Mouse (Mus musculus): Measurements from ENCODE around the gene Slc13a3. TPM values are rescaled to one million over a fixed set of nuclear protein-coding genes. Genes with fewer than 3 reads are reported as not detected.

Slc13a3 gene
- total RNA-seq, 2 experiments from 2014 or later = 0.37 to 0.42 TPM

DNA sequence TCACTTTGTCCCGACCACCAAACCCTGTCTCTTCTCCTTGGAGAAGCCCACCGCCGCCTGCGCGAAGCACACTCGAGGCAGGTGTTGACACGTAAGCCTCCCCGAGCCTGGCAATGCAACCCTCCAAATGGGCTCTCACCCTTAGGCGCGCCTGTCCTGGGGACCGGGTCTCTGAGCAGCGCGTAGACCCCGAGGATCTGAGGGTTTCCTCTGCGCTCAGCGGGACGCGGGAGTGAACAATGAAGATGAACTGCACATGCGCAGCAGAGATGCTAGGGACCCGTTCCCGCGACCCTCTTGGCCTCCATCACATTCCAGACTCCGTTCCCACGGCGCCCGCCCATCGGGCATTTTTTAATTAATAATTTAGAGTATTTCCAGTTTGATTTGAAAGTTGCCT, 104.5 kb downstream of the Slc13a3 start, which contains the start of gene Zfp663:
Zfp663 (minus strand) TSS at position 234 of the 400 bp plus-strand sequence.
- no peak for ATAC-seq (ENCODE audit: poor library complexity, severe bottlenecking)

DNA sequence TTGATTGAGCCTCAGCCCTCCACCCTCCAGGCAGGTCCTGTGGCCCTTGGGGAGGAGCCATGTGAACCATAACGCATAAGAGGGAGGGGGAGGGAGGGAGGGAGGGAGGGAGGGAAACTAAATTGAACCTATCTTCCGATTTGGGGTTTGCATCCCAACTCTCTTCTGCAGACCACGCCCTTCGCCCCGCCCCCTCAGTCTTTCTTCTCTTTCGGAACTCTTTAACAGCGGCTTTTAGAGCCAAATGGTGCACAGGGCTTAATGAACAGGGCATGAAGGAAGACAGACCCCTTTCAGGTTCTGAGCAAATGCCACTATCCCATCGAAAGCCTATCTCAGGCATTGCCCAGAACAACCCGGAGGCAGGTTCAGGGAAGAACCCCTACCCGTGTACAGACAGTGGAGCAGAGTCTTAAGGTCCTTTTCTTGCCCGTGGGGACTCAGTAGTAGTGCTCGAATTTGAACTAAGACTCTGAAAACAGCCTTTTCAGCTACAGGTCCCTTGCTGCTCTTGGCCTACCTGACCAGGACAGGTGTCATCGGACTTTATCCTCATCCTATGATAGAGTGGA, 105.1 kb downstream of the Slc13a3 start:
- ATAC-seq (ENCODE audit: poor library complexity, severe bottlenecking) = no peak

DNA sequence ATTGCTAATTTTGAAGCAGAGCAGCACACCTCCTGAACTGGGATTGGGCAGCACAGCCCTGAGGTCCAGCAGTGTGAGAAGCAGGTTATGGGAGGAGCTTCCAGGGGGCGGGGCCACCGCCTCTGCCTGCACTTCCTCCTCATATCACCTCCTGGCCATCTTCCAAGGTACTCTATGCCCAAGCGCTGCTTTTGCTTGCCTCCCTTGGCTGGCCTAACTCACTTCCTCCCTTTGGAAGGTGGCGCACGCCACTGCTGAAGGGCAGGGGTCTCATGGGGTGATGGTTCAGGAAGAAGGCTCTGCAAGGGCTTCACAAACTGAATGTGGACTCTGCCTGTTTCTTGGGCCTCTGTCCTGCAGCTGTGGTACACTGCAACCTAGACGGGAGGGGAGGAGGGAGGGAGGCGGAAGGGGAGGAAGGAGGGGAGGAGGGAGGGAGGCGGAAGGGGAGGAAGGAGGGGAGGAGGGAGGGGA, 105.9 kb downstream of the Slc13a3 start:
- ATAC-seq (ENCODE audit: poor library complexity, severe bottlenecking) = peak; percentile 56

DNA sequence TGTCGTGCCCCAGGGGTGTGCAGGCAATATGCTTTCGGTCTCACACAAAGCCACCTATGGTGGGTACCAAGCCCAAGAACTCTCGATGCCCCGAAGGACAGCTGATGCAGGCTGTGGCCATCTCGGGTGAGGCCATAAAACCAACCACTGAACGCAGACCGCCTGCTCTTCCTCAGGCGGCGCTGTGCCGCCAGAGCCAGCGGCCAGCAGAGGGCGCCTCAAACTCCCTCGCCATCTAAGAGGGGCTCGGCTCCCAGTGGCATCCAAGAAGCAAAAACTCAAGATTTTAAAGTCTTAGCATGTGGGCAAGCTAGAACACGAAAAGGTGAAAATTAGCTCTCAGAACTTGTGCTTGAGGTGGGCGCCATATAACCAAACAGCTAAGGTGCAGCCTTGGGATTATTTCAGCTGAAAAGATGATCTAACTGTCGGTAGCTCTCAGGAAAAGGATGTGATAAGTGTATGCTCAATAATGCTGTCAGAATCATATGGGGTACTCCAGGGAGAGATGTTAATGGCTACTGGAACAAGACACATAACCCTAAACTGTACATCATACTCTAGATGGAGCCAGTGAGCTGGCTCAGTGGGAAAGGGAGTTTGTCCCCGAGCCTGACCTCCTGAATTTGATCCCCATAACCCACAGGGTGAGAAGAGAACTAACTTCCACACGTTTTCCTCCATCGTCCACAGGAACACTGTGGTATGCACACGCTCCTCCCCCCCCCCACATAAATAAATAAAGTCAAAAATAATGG, 108.5 kb downstream of the Slc13a3 start:
- ATAC-seq (ENCODE audit: poor library complexity, severe bottlenecking) = peak; percentile 63

DNA sequence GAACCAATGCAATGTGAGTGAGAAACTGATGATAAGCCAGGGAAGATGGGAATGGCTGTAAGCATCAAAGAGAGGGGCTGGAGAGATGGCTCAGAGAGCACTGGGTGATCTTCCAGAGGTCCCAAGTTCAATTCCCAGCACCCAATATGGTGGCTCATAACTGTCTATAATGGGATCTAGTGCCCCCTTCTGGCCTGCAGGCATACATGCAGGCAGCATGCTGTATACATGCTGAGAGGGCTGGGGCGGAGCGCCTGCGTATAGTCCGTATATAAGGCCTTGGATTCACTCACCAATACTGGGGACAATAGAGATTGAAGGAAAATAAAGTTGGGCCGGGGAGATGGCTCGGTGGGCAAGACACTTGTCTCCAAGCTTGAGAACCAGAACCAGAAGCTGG, 109.7 kb downstream of the Slc13a3 start:
- ATAC-seq (ENCODE audit: poor library complexity, severe bottlenecking) = no peak

DNA sequence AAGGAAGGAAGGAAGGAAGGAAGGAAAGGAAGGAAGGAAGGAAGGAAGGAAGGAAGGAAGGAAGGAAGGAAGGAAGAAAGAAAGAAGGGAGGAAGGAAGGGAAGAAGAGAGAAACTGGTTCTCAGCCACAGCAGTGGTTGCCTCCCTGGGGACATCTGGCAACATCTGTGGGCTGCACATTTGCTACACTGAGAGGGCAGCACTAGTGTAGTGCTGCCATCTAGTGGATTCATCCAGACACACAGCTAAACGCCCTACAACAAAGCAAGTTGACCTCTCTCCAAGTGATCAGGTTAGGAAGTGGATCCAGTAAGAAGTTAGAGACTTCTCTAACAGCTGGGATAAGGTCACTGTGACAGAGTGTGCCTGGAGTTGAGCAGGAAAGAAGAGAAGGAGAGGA, 112.2 kb downstream of the Slc13a3 start:
- peak; percentile 78 for ATAC-seq (ENCODE audit: poor library complexity, severe bottlenecking)

Other genes with a start within 250 kb of the Slc13a3 start
- gene Cdh22, start 238.4 kb downstream of the Slc13a3 start, total RNA-seq (2015) = 0.09 TPM in 1 of 2 replicates, not detected in the other
- 0.07 TPM in 1 of 2 replicates, not detected in the other for gene Cdh22, start 238.4 kb downstream of the Slc13a3 start, total RNA-seq (2017)
- 57.2 and 57.5 TPM in 2 replicates for gene Slc35c2, start 185.4 kb downstream of the Slc13a3 start, total RNA-seq (2015)
- 52.8 and 71.8 TPM in 2 replicates for gene Slc35c2, start 185.4 kb downstream of the Slc13a3 start, total RNA-seq (2017)
- gene Elmo2, start 146.8 kb downstream of the Slc13a3 start, total RNA-seq (2015) = 128 and 133 TPM in 2 replicates
- 89.7 and 94.8 TPM in 2 replicates for gene Elmo2, start 146.8 kb downstream of the Slc13a3 start, total RNA-seq (2017)
- not detected in 2 replicates for gene Zfp663, start 104.5 kb downstream of the Slc13a3 start, total RNA-seq (2015)
- not detected in 2 replicates for gene Zfp663, start 104.5 kb downstream of the Slc13a3 start, total RNA-seq (2017)
- gene Zfp334, start 85.0 kb downstream of the Slc13a3 start, total RNA-seq (2015) = not detected in 2 replicates
- not detected in 2 replicates for gene Zfp334, start 85.0 kb downstream of the Slc13a3 start, total RNA-seq (2017)
- 0.11 TPM in 1 of 2 replicates, not detected in the other for gene Ocstamp, start 72.8 kb downstream of the Slc13a3 start, total RNA-seq (2015)
- 0.04 and 0.11 TPM in 2 replicates for gene Ocstamp, start 72.8 kb downstream of the Slc13a3 start, total RNA-seq (2017)
- gene Trp53rka, start 20.1 kb upstream of the Slc13a3 start, total RNA-seq (2015) = 3.9 and 5.7 TPM in 2 replicates
- 4.0 and 5.1 TPM in 2 replicates for gene Trp53rka, start 20.1 kb upstream of the Slc13a3 start, total RNA-seq (2017)
- 0.05 TPM in 1 of 2 replicates, not detected in the other for gene Slc2a10, start 30.6 kb upstream of the Slc13a3 start, total RNA-seq (2015)
- gene Slc2a10, start 30.6 kb upstream of the Slc13a3 start, total RNA-seq (2017) = not detected in 2 replicates
- 1.1 and 2.3 TPM in 2 replicates for gene Eya2, start 121.8 kb upstream of the Slc13a3 start, total RNA-seq (2015)
- gene Eya2, start 121.8 kb upstream of the Slc13a3 start, total RNA-seq (2017) = 0.55 and 1.3 TPM in 2 replicates